Mouse (Mus musculus) liver, adult 2 months (tissue): Measurements from ENCODE around the gene Ifitm10. TPM values are rescaled to one million over a fixed set of nuclear protein-coding genes. Genes with fewer than 3 reads are reported as not detected.
"Not testable (repeated sequence)": the region's sequence is repeated elsewhere in the genome, so short reads cannot be mapped to it uniquely, and the experiment has no call there.

ENCODE experiments used
- DNase-seq: peaks from one replicate; pipeline ENCODE4 v3.0.0-alpha.2; 2011; ENCODE audit warnings: low read depth, low spot score; ENCODE audit errors: extremely low read depth
- H3K27ac ChIP-seq: fragments of 200-500 bp; replicated peaks from 2 replicates; pipeline ENCODE4 v1.5.1; 2012; ENCODE audit warnings: low read depth, mild to moderate bottlenecking, control low read depth, inconsistent platforms, low read length; ENCODE audit not compliant: insufficient read depth
- H3K27me3 ChIP-seq: fragments of 200-500 bp; 2 replicates; pipeline ENCODE4 v1.6.1; 2012; ENCODE audit warnings: mild to moderate bottlenecking, moderate library complexity, low read length, inconsistent platforms; ENCODE audit not compliant: control insufficient read depth, insufficient read depth
- H3K36me3 ChIP-seq: fragments of 200-500 bp; 2 replicates; pipeline ENCODE4 v1.6.1; 2012; ENCODE audit warnings: low read length, inconsistent platforms; ENCODE audit not compliant: control insufficient read depth, insufficient read depth
- H3K4me1 ChIP-seq: fragments of 200-500 bp; 2 replicates; pipeline ENCODE4 v1.6.1; 2011; ENCODE audit warnings: low read length; ENCODE audit not compliant: control insufficient read depth, insufficient read depth
- H3K4me3 ChIP-seq: fragments of 200-500 bp; 2 replicates; pipeline ENCODE4 v1.5.1; 2011; ENCODE audit warnings: low read depth, mild to moderate bottlenecking, control low read depth, low read length, moderate library complexity; ENCODE audit not compliant: insufficient read depth
- H3K79me2 ChIP-seq: fragments of 200-500 bp; 2 replicates; pipeline ENCODE4 v1.6.1; 2012; ENCODE audit warnings: inconsistent platforms, mild to moderate bottlenecking, low read length, moderate library complexity; ENCODE audit not compliant: control insufficient read depth, insufficient read depth
- H3K9ac ChIP-seq: fragments of 200-500 bp; 2 replicates; pipeline ENCODE4 v1.6.1; 2012; ENCODE audit warnings: low read depth, mild to moderate bottlenecking, control low read depth, inconsistent platforms, low read length
- CTCF ChIP-seq: fragments of 200-500 bp; IDR thresholded peaks from 2 replicates; pipeline ENCODE4 v1.5.1; 2011; ENCODE audit warnings: low read depth, low read length, control low read depth
- POLR2A ChIP-seq: fragments of 200-500 bp; IDR thresholded peaks from 2 replicates; pipeline ENCODE4 v1.6.1; 2011; ENCODE audit warnings: low read length, control low read depth; ENCODE audit not compliant: insufficient read depth; ENCODE audit errors: extremely low read depth
- WGBS: fragments of 180-500 bp; shearing (Covaris S2); methylation state at CpG from one replicate; pipeline ENCODE4 v1.1.7; 2018; 5-methylcytosine and 5-hydroxymethylcytosine counted together
- polyA plus RNA-seq: library from polyadenylated mRNA; depleted of rRNA; stranded (reverse); fragments of >200 nt; gene quantifications from 2 replicates; pipeline ENCODE4 v1.2.3, GENCODE M21; 2012; rRNA removed
- total RNA-seq: library from RNA; depleted of rRNA; stranded (reverse); fragments of >200 nt; gene quantifications from 2 replicates; pipeline ENCODE4 v1.2.3, GENCODE M21; 2014; rRNA removed

Ifitm10 gene
- total and polyA plus RNA-seq, 2 experiments: 0.65 to 0.71 TPM

- no peaks in the 10 kb centered on the region for H3K79me2 ChIP-seq
- no peak overlapping the region for H3K9ac ChIP-seq
- no peaks in the 10 kb centered on the region for H3K27me3 ChIP-seq
- TF ChIP-seq POLR2A (no peak), CTCF (peak; percentile 44)
- H3K27ac ChIP-seq: no peak overlapping the region
- H3K36me3 ChIP-seq: no peaks in the 10 kb centered on the region
- H3K4me3 ChIP-seq: no peak overlapping the region
- DNase-seq: peak; percentile 8
- WGBS: 25% methylated on average over 23 of the region's 23 CpGs
- no peaks in the 10 kb centered on the region for H3K4me1 ChIP-seq
Measured at GRCm38 (mm10) chr7:142285130-142285835, 88.3 kb downstream of the Ifitm10 start.

GRCm38 (mm10) chr7:142284615-142285080, 88.9 kb downstream of the Ifitm10 start:
- H3K79me2 ChIP-seq: no peaks in the 10 kb centered on the region
- peak overlapping the region; percentile 52 for H3K9ac ChIP-seq
- under 1% methylated on average over 19 of the region's 19 CpGs for WGBS
- peak overlapping the region; percentile 61 for H3K4me3 ChIP-seq
- no peaks in the 10 kb centered on the region for H3K27me3 ChIP-seq
- DNase-seq: peak; percentile 83
- 0 out of 2 replicates have a peak overlapping the region, but pooled peaks have one; percentile 20 for H3K27ac ChIP-seq
- H3K36me3 ChIP-seq: no peaks in the 10 kb centered on the region
- H3K4me1 ChIP-seq: no peaks in the 10 kb centered on the region
- TF ChIP-seq POLR2A (no peak), CTCF (peak; percentile 59)

- TF ChIP-seq POLR2A (no peak), CTCF (peak; percentile 33; the same call in 1 of the 2 replicates)
- Histone ChIP-seq H3K36me3 (no peaks in the 10 kb centered on the region), H3K4me1 (no peaks in the 10 kb centered on the region), H3K9ac (peak overlapping the region; percentile 52), H3K27me3 (no peaks in the 10 kb centered on the region), H3K4me3 (peak overlapping the region; percentile 61), H3K27ac (0 out of 2 replicates have a peak overlapping the region, but pooled peaks have one; percentile 20), H3K79me2 (no peaks in the 10 kb centered on the region)
- DNase-seq: peak; percentile 35
- under 1% methylated on average over 38 of the region's 38 CpGs for WGBS
Measured at GRCm38 (mm10) chr7:142284023-142284591, 89.4 kb downstream of the Ifitm10 start.

GRCm38 (mm10) chr7:142282847-142283246, 90.7 kb downstream of the Ifitm10 start:
- not testable (repeated sequence) for DNase-seq, H3K79me2 ChIP-seq, H3K36me3 ChIP-seq, H3K4me1 ChIP-seq, H3K4me3 ChIP-seq, H3K27ac ChIP-seq, H3K27me3 ChIP-seq, H3K9ac ChIP-seq
- 87% methylated on average over 2 of the region's 2 CpGs for WGBS

GRCm38 (mm10) chr7:142279291-142279690, 94.3 kb downstream of the Ifitm10 start:
- not testable (repeated sequence) for H3K36me3 ChIP-seq, H3K27me3 ChIP-seq, H3K79me2 ChIP-seq, H3K27ac ChIP-seq, H3K4me3 ChIP-seq, H3K4me1 ChIP-seq, H3K9ac ChIP-seq, DNase-seq
- WGBS: 95% methylated on average over 1 of the region's 1 CpGs

GRCm38 (mm10) chr7:142278183-142278582, 95.4 kb downstream of the Ifitm10 start:
- peak; percentile 18 for DNase-seq
- H3K9ac ChIP-seq, H3K79me2 ChIP-seq, H3K27me3 ChIP-seq, H3K27ac ChIP-seq, H3K4me1 ChIP-seq, H3K4me3 ChIP-seq, H3K36me3 ChIP-seq: not testable (repeated sequence)
- WGBS: 0% methylated on average over 3 of the region's 3 CpGs
- peak; percentile 78 for TF ChIP-seq CTCF

Other genes with a start within 250 kb of the Ifitm10 start
- not detected in 2 replicates for gene Gm39115, start 237.7 kb downstream of the Ifitm10 start, total RNA-seq
- not detected in 2 replicates for gene Gm39115, start 237.7 kb downstream of the Ifitm10 start, polyA plus RNA-seq
- not detected in 2 replicates for gene Gm45337, start 229.1 kb downstream of the Ifitm10 start, total RNA-seq
- not detected in 2 replicates for gene Gm45337, start 229.1 kb downstream of the Ifitm10 start, polyA plus RNA-seq
- not detected in 2 replicates for gene Gm29735, start 216.6 kb downstream of the Ifitm10 start, total RNA-seq
- not detected in 2 replicates for gene Gm29735, start 216.6 kb downstream of the Ifitm10 start, polyA plus RNA-seq
- gene Gm4553, start 208.0 kb downstream of the Ifitm10 start, total RNA-seq: not detected in 2 replicates
- not detected in 2 replicates for gene Gm4553, start 208.0 kb downstream of the Ifitm10 start, polyA plus RNA-seq
- gene Krtap5-2, start 197.7 kb downstream of the Ifitm10 start, total RNA-seq: not detected in 2 replicates
- not detected in 2 replicates for gene Krtap5-2, start 197.7 kb downstream of the Ifitm10 start, polyA plus RNA-seq
- not detected in 2 replicates for gene Gm10153, start 183.4 kb downstream of the Ifitm10 start, total RNA-seq
- gene Gm10153, start 183.4 kb downstream of the Ifitm10 start, polyA plus RNA-seq: not detected in 2 replicates
- gene Krtap5-3, start 172.4 kb downstream of the Ifitm10 start, total RNA-seq: not detected in 2 replicates
- not detected in 2 replicates for gene Krtap5-3, start 172.4 kb downstream of the Ifitm10 start, polyA plus RNA-seq
- gene Gm7579, start 161.9 kb downstream of the Ifitm10 start, total RNA-seq: not detected in 2 replicates
- not detected in 2 replicates for gene Gm7579, start 161.9 kb downstream of the Ifitm10 start, polyA plus RNA-seq
- not detected in 2 replicates for gene Krtap5-5, start 143.8 kb downstream of the Ifitm10 start, total RNA-seq
- gene Krtap5-5, start 143.8 kb downstream of the Ifitm10 start, polyA plus RNA-seq: not detected in 2 replicates
- gene Gm40460, start 132.7 kb downstream of the Ifitm10 start, total RNA-seq: not detected in 2 replicates
- not detected in 2 replicates for gene Gm40460, start 132.7 kb downstream of the Ifitm10 start, polyA plus RNA-seq
- gene Gm2431, start 115.4 kb downstream of the Ifitm10 start, total RNA-seq: not detected in 2 replicates
- not detected in 2 replicates for gene Gm2431, start 115.4 kb downstream of the Ifitm10 start, polyA plus RNA-seq
- gene Gm4559, start 99.4 kb downstream of the Ifitm10 start, total RNA-seq: not detected in 2 replicates
- gene Gm4559, start 99.4 kb downstream of the Ifitm10 start, polyA plus RNA-seq: not detected in 2 replicates
- gene Krtap5-1, start 76.6 kb downstream of the Ifitm10 start, total RNA-seq: not detected in 2 replicates
- gene Krtap5-1, start 76.6 kb downstream of the Ifitm10 start, polyA plus RNA-seq: not detected in 2 replicates
- gene Krtap5-4, start 70.2 kb downstream of the Ifitm10 start, total RNA-seq: not detected in 2 replicates
- not detected in 2 replicates for gene Krtap5-4, start 70.2 kb downstream of the Ifitm10 start, polyA plus RNA-seq
- gene Gm49369, start 8.9 kb upstream of the Ifitm10 start, total RNA-seq: 126 and 130 TPM in 2 replicates
- 0.38 TPM in 1 of 2 replicates, not detected in the other for gene Gm49369, start 8.9 kb upstream of the Ifitm10 start, polyA plus RNA-seq
- 215 and 244 TPM in 2 replicates for gene Ctsd, start 14.3 kb upstream of the Ifitm10 start, total RNA-seq
- gene Ctsd, start 14.3 kb upstream of the Ifitm10 start, polyA plus RNA-seq: 355 and 444 TPM in 2 replicates
- gene Syt8, start 61.1 kb upstream of the Ifitm10 start, total RNA-seq: not detected in 2 replicates
- gene Syt8, start 61.1 kb upstream of the Ifitm10 start, polyA plus RNA-seq: not detected in 2 replicates
- gene Tnni2, start 68.1 kb upstream of the Ifitm10 start, total RNA-seq: 10.1 TPM in 1 of 2 replicates, not detected in the other
- gene Tnni2, start 68.1 kb upstream of the Ifitm10 start, polyA plus RNA-seq: not detected in 2 replicates
- gene Lsp1, start 87.1 kb upstream of the Ifitm10 start, total RNA-seq: 1.4 and 1.8 TPM in 2 replicates
- gene Lsp1, start 87.1 kb upstream of the Ifitm10 start, polyA plus RNA-seq: 3.1 and 6.0 TPM in 2 replicates
- 6.4 TPM in 1 of 2 replicates, not detected in the other for gene Tnnt3, start 125.1 kb upstream of the Ifitm10 start, total RNA-seq
- not detected in 2 replicates for gene Tnnt3, start 125.1 kb upstream of the Ifitm10 start, polyA plus RNA-seq
- gene Mrpl23, start 158.9 kb upstream of the Ifitm10 start, total RNA-seq: 45.0 and 54.8 TPM in 2 replicates
- 7.6 and 9.0 TPM in 2 replicates for gene Mrpl23, start 158.9 kb upstream of the Ifitm10 start, polyA plus RNA-seq